Mouse (Mus musculus) bone marrow, adult 2 months (tissue): ENCODE results near the gene Col4a2. TPM values are rescaled to one million over a fixed set of nuclear protein-coding genes. Genes with fewer than 3 reads are reported as not detected.
A peak's percentile ranks its signal among the peaks of the same experiment; 100 is the strongest.

ENCODE experiments used
- H3K27ac ChIP-seq: fragments of 200-500 bp; 2 replicates; pipeline ENCODE4 v1.5.1; 2012; ENCODE audit warnings: low read depth, mild to moderate bottlenecking, control low read depth, inconsistent platforms, low read length; ENCODE audit not compliant: control insufficient read depth, poor library complexity, insufficient read depth
- H3K4me1 ChIP-seq: fragments of 200-500 bp; 2 replicates; pipeline ENCODE4 v1.6.1; 2011; ENCODE audit warnings: low read length; ENCODE audit not compliant: control insufficient read depth, insufficient read depth
- H3K4me3 ChIP-seq: fragments of 200-500 bp; replicated peaks from 2 replicates; pipeline ENCODE3; 2011; ENCODE audit warnings: mild to moderate bottlenecking, low read depth, low read length, control low read depth; ENCODE audit not compliant: control insufficient read depth
- CTCF ChIP-seq: fragments of 200-500 bp; IDR thresholded peaks from 2 replicates; pipeline ENCODE4 v1.5.1; 2011; ENCODE audit warnings: low read length, control low read depth; ENCODE audit not compliant: control insufficient read depth, insufficient read depth
- POLR2A ChIP-seq: fragments of 200-500 bp; IDR thresholded peaks from 2 replicates; pipeline ENCODE4 v1.6.1; 2011; ENCODE audit warnings: low read depth, mild to moderate bottlenecking, control low read depth, low read length, borderline replicate concordance; ENCODE audit not compliant: control insufficient read depth
- WGBS: fragments of 180-500 bp; shearing (Covaris S2); methylation state at CpG from one replicate; pipeline ENCODE4 v1.1.7; 2018; 5-methylcytosine and 5-hydroxymethylcytosine counted together
- polyA plus RNA-seq: library from polyadenylated mRNA; stranded (reverse); fragments of >200 nt; gene quantifications from 2 replicates; pipeline ENCODE4 v1.2.4, GENCODE M21; 2011; ENCODE audit warnings: low replicate concordance; ENCODE audit not compliant: missing spikeins, insufficient read depth, insufficient read length

Gene Col4a2
- polyA plus RNA-seq, 1 experiment, result 3.9 TPM

DNA sequence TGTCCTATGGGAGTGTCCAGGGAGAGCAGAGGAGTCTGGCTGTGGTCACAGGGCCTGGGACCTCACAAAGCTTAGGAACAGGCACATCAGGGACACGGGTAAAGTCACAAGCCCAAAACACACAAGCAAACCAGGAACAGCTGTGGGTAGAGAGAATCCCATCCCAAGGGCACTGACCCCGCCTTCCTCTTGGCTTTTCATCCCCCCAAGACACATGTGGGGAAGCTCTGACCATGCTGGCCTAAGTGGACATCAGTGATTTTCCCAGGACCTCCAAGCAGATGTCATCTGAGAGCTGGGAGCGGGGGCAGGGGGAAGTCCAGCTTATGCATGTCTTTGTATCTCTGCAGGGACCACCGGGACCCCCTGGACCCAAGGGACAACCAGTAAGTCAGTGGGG, 92.0 kb downstream of the Col4a2 start:
- H3K4me1 ChIP-seq, result peaks cover 8% of the 10 kb centered on the region; the same call in 1 of the 2 replicates
- H3K27ac ChIP-seq, result peak overlapping the region; percentile 71
- TF ChIP-seq CTCF (no peak), POLR2A (no peak)
- 72% methylated on average over 4 of the region's 4 CpGs for WGBS
- no peak overlapping the region for H3K4me3 ChIP-seq

- no peak for TF ChIP-seq CTCF
- no peak for TF ChIP-seq POLR2A
- 81% methylated on average over 13 of the region's 13 CpGs for WGBS
- Histone ChIP-seq H3K4me1 (peaks cover 8% of the 10 kb centered on the region; the same call in 1 of the 2 replicates), H3K4me3 (no peak overlapping the region), H3K27ac (no peak overlapping the region)
These were observed 93.3 kb downstream of the Col4a2 start for GRCm38 (mm10) chr8:11405722-11406481.

DNA sequence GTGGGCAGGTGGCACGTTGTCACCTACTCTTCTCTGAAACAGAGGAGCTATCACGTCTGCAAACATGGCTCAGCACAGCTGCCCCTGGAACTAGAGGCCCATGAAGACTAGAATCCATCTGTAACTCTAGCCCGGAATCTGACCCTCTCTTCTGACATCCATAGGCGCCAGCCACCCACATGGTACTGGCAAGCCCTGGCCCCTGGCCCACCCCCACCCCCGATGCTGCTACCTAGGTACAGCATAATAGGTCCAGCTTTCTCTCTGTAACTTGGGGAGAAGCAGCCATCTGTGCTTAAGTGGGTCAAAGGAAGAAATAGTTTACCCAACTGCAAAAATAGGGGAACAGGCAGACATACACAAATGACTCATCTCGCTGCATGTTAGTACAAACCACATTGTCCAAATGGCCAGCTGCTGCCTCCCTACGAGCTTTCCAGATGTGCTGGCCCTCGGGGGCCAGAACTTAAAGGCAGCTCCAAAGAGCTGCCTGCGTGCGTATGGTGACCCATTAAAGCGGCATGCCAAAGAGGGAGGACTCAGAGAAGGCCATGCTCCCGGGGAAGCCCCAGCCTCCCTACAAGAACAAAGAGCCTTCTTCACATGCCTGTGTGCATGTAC, 99.0 kb downstream of the Col4a2 start:
- Histone ChIP-seq H3K4me1 (peaks cover 4% of the 10 kb centered on the region), H3K4me3 (no peak overlapping the region), H3K27ac (0 out of 2 replicates have a peak overlapping the region, but pooled peaks have one; percentile 37)
- no peak for TF ChIP-seq POLR2A
- TF ChIP-seq CTCF, result no peak
- WGBS, result 64% methylated on average over 12 of the region's 12 CpGs

- Histone ChIP-seq H3K4me3 (no peak overlapping the region), H3K4me1 (peaks cover 4% of the 10 kb centered on the region), H3K27ac (no peak overlapping the region)
- no peak for TF ChIP-seq POLR2A
- no peak for TF ChIP-seq CTCF
- 79% methylated on average over 5 of the region's 5 CpGs for WGBS
These were observed 99.8 kb downstream of the Col4a2 start for GRCm38 (mm10) chr8:11412450-11412849.

DNA sequence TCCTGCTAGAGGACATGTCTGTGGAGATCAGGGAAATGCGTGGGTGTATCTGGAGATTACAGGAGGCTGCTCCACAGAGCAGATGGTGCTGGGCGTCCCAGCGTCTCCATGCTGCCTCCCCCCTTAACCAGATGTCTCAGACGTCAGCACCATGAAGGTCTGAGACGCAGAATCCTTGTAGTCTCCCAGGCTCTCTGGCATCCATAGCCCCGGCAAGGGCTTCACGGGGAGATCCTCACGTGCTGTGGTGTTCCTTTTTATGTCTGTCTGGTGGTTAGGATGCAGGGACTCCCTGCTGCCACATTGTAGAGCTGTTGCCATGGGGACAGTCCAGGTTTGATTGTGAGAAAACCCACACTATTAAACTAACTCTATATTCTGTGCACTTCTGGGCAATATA, 101.7 kb downstream of the Col4a2 start:
- WGBS, result 63% methylated on average over 8 of the region's 8 CpGs
- no peak overlapping the region for H3K4me3 ChIP-seq
- peaks cover 4% of the 10 kb centered on the region for H3K4me1 ChIP-seq
- TF ChIP-seq CTCF, result no peak
- no peak for TF ChIP-seq POLR2A
- no peak overlapping the region for H3K27ac ChIP-seq

GRCm38 (mm10) chr8:11415089-11415488, 102.5 kb downstream of the Col4a2 start:
- H3K27ac ChIP-seq, result no peak overlapping the region
- peaks cover 4% of the 10 kb centered on the region for H3K4me1 ChIP-seq
- TF ChIP-seq CTCF (no peak), POLR2A (no peak; the same call in 1 of the 2 replicates)
- WGBS, result 79% methylated on average over 10 of the region's 10 CpGs
- no peak overlapping the region for H3K4me3 ChIP-seq

- Histone ChIP-seq H3K4me3 (no peak overlapping the region), H3K4me1 (no peaks in the 10 kb centered on the region), H3K27ac (peak overlapping the region; percentile 5; the same call in 1 of the 2 replicates)
- WGBS, result 60% methylated on average over 13 of the region's 13 CpGs
- TF ChIP-seq POLR2A (no peak), CTCF (no peak)
These were observed 105.2 kb downstream of the Col4a2 start for GRCm38 (mm10) chr8:11417762-11418161.

DNA sequence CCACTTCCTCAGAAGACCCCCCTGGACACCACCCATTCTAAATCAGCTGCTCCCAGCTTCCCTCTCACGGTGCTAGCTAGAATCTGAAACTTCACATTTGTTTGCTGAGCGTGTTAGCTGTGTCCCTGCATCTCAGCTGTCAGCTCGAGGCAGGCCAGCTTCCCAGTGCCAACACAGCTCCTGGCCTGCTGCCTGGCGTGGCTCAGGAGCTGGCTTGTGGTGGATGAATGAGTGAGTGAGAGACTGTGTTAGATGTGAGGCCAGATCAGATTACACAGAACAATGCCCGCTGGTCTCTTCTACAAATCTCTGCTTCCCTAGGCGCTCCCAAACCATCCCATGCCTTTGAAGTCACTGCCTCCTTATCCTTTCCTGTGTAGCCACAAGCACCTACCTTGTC, 106.6 kb downstream of the Col4a2 start:
- TF ChIP-seq POLR2A (no peak), CTCF (no peak)
- Histone ChIP-seq H3K4me3 (no peak overlapping the region), H3K4me1 (no peaks in the 10 kb centered on the region), H3K27ac (no peak overlapping the region)
- WGBS, result 52% methylated on average over 6 of the region's 6 CpGs
